ENCODE assay signal across 8 mouse cellular contexts in genomic region chr16:38399531-38400231, GRCm38 (mm10). TPM values are rescaled to one million over a fixed set of nuclear protein-coding genes. Genes with fewer than 3 reads are reported as not detected.
DNase-seq lines count a peak whose midpoint lies in the region; TF ChIP-seq lines count a peak whose summit lies in the region.
"Had no signal": no experiment of that assay in that cellular context is flagged by ENCODE, and none has a peak within 500 bp of the region (broad histone marks: within the 10 kb centered on the region; RNA-seq: fewer than 3 reads in every experiment).

No protein-coding gene starts in this region.

- H3K27ac ChIP-seq in cortical plate, adult 2 months (ENCODE audit: insufficient read depth, low read length), result no peak overlapping the region
- H3K27ac ChIP-seq in limb, embryonic 10.5 days, result peak overlapping the region; percentile 80
- H3K27ac ChIP-seq in midbrain, embryonic 10.5 days (replicated peaks), result peak overlapping the region; percentile 82

- peak; percentile 20 for DNase-seq in T-cell, adult 2 months (ENCODE audit: low spot score)
- DNase-seq in gastrocnemius, postnatal 36 days, result peak; percentile 36 to 50
- peak; percentile 73 for DNase-seq in induced T-regulatory cell, adult 2 months (ENCODE audit: low read depth)
- DNase-seq in limb, embryonic 10.5 days (ENCODE audit: low spot score), result peak; percentile 58
- DNase-seq in midbrain, embryonic 10.5 days (ENCODE audit: low spot score), result peak; percentile 57
- peak; percentile 44 for DNase-seq in right cerebral cortex, postnatal 14 days

- H3K27me3 ChIP-seq in limb, embryonic 10.5 days (ENCODE audit: low read depth, poor library complexity, severe bottlenecking), result no peaks in the 10 kb centered on the region
- H3K27me3 ChIP-seq in midbrain, embryonic 10.5 days (ENCODE audit: low read depth, poor library complexity, severe bottlenecking), result no peaks in the 10 kb centered on the region

- no peaks in the 10 kb centered on the region for H3K36me3 ChIP-seq in limb, embryonic 10.5 days
- no peaks in the 10 kb centered on the region for H3K36me3 ChIP-seq in midbrain, embryonic 10.5 days

- no peak for TF ChIP-seq CTCF in cortical plate, adult 2 months (IDR thresholded peaks at IDR 0.05; ENCODE audit: extremely low read depth, insufficient read depth, low read length)

- H3K4me1 ChIP-seq in cortical plate, adult 2 months (ENCODE audit: control insufficient read depth, insufficient read depth, low read length), result 0 out of 2 replicates have a peak, but pooled peaks cover 2% of the 10 kb centered on the region
- H3K4me1 ChIP-seq in limb, embryonic 10.5 days, result peaks cover 18% of the 10 kb centered on the region
- H3K4me1 ChIP-seq in midbrain, embryonic 10.5 days, result peaks cover 19% of the 10 kb centered on the region

- H3K4me3 ChIP-seq in cortical plate, adult 2 months (ENCODE audit: insufficient read depth, low read length), result peak overlapping the region; percentile 11
- H3K4me3 ChIP-seq in limb, embryonic 10.5 days, result peak overlapping the region; percentile 41
- peak overlapping the region; percentile 37 for H3K4me3 ChIP-seq in midbrain, embryonic 10.5 days

- WGBS in limb, embryonic 10.5 days, result 23% methylated on average over 17 of the region's 17 CpGs
- WGBS in midbrain, embryonic 10.5 days, result 8% methylated on average over 17 of the region's 17 CpGs

- TF ChIP-seq POLR2A in cortical plate, adult 2 months (IDR thresholded peaks at IDR 0.05; ENCODE audit: extremely low read depth, insufficient read depth, low read length), result no peak

- intact Hi-C loops in gastrocnemius, postnatal 36 days (cut with DNase I), result loop anchor here (5.0 kb wide), 1 partner anchor 43 kb away; no protein-coding TSS in a partner anchor

- no peaks in the 10 kb centered on the region for H3K9me3 ChIP-seq in limb, embryonic 10.5 days (replicated peaks)
- no peaks in the 10 kb centered on the region for H3K9me3 ChIP-seq in midbrain, embryonic 10.5 days (replicated peaks)

RNA-seq across cellular contexts. Expression of gene Pla1a, which starts 33.3 kb away (rescaled TPM):
- 2.2 and 2.3 TPM in 2 replicates for polyA plus RNA-seq in cortical plate, adult 2 months (2012; rRNA removed)
- 1 to 10 TPM; 4.2 to 4.7 TPM for total RNA-seq in gastrocnemius, postnatal 36 days (2021)
- polyA plus RNA-seq in limb, embryonic 10.5 days (2016; fragmentation: Nextera tagmentation; extraction: Ambion mirVana), result 0.11 TPM in 1 of 2 replicates, not detected in the other
- 0.07 and 0.11 TPM in 2 replicates for polyA plus RNA-seq in midbrain, embryonic 10.5 days (2016; fragmentation: Nextera tagmentation; extraction: Ambion mirVana)

RNA-seq across cellular contexts. Expression of gene Popdc2, which starts 37.7 kb away (rescaled TPM):
- 0.62 and 0.81 TPM in 2 replicates for polyA plus RNA-seq in cortical plate, adult 2 months (2012; rRNA removed)
- 10 to 100 TPM; 60.2 to 61.4 TPM for total RNA-seq in gastrocnemius, postnatal 36 days (2021)
- polyA plus RNA-seq in limb, embryonic 10.5 days (2016; fragmentation: Nextera tagmentation; extraction: Ambion mirVana), result 1.3 and 3.1 TPM in 2 replicates
- polyA plus RNA-seq in midbrain, embryonic 10.5 days (2016; fragmentation: Nextera tagmentation; extraction: Ambion mirVana), result 0.75 and 1.3 TPM in 2 replicates

RNA-seq across cellular contexts. Expression of gene Adprh, which starts 52.8 kb away (rescaled TPM):
- 61.2 and 61.3 TPM in 2 replicates for polyA plus RNA-seq in cortical plate, adult 2 months (2012; rRNA removed)
- total RNA-seq in gastrocnemius, postnatal 36 days (2021), result 10 to 100 TPM; 15.7 to 17.7 TPM
- polyA plus RNA-seq in limb, embryonic 10.5 days (2016; fragmentation: Nextera tagmentation; extraction: Ambion mirVana), result 153 and 159 TPM in 2 replicates
- 144 and 150 TPM in 2 replicates for polyA plus RNA-seq in midbrain, embryonic 10.5 days (2016; fragmentation: Nextera tagmentation; extraction: Ambion mirVana)

RNA-seq across cellular contexts. Expression of gene Gm21987, which starts 52.8 kb away (rescaled TPM):
- polyA plus RNA-seq in cortical plate, adult 2 months (2012; rRNA removed), result not detected in 2 replicates
- not detected for total RNA-seq in gastrocnemius, postnatal 36 days (2021)
- not detected in 2 replicates for polyA plus RNA-seq in limb, embryonic 10.5 days (2016; fragmentation: Nextera tagmentation; extraction: Ambion mirVana)
- polyA plus RNA-seq in midbrain, embryonic 10.5 days (2016; fragmentation: Nextera tagmentation; extraction: Ambion mirVana), result not detected in 2 replicates
- total RNA-seq: gastrocnemius, postnatal 4 days had no signal

RNA-seq across cellular contexts. Expression of gene Cox17, which starts 52.9 kb away (rescaled TPM):
- 235 and 239 TPM in 2 replicates for polyA plus RNA-seq in cortical plate, adult 2 months (2012; rRNA removed)
- total RNA-seq in gastrocnemius, postnatal 36 days (2021), result 100 to 1,000 TPM; 121 to 152 TPM
- 119 and 132 TPM in 2 replicates for polyA plus RNA-seq in limb, embryonic 10.5 days (2016; fragmentation: Nextera tagmentation; extraction: Ambion mirVana)
- 129 and 140 TPM in 2 replicates for polyA plus RNA-seq in midbrain, embryonic 10.5 days (2016; fragmentation: Nextera tagmentation; extraction: Ambion mirVana)

Comparison
In these comparisons a context has a peak if more than half of its experiments do, and no peak if none do; other contexts are left out.
1. DNase-seq: peak in every context shown above with its lines; median percentile 73 in induced T-regulatory cell, adult 2 months; 58 in limb, embryonic 10.5 days; 57 in midbrain, embryonic 10.5 days; 44 in right cerebral cortex, postnatal 14 days; 43 in gastrocnemius, postnatal 36 days; 20 in T-cell, adult 2 months.